Mouse (Mus musculus) heart, embryonic 11.5 days (tissue): ENCODE data around the gene Zbtb24. TPM values are rescaled to one million over a fixed set of nuclear protein-coding genes. Genes with fewer than 3 reads are reported as not detected.
"Not testable (repeated sequence)": the region's sequence is repeated elsewhere in the genome, so short reads cannot be mapped to it uniquely, and the experiment has no call there.

Source experiments
- ATAC-seq: fragments of 200-750 bp; cut with Nextera tagmentation; replicated peaks from 2 replicates; pipeline ENCODE4 v1.8.0; 2017; ENCODE audit warnings: moderate library complexity; ENCODE audit not compliant: insufficient number of reproducible peaks, low FRiP score, low TSS enrichment
- H3K27ac ChIP-seq: fragments of 300-500 bp; sonication (generic); 2 replicates; pipeline ENCODE4 v1.5.1; 2014; ENCODE audit warnings: mild to moderate bottlenecking, low read depth, low read length
- H3K27me3 ChIP-seq: fragments of 300-500 bp; sonication (generic); 2 replicates; pipeline ENCODE4 v1.6.1; 2014; ENCODE audit warnings: mild to moderate bottlenecking, low read length, mixed read lengths; ENCODE audit not compliant: control insufficient read depth, insufficient read depth
- H3K36me3 ChIP-seq: fragments of 300-500 bp; sonication (generic); 2 replicates; pipeline ENCODE4 v1.6.1; 2014; ENCODE audit warnings: mild to moderate bottlenecking, low read length, moderate library complexity, mixed read lengths; ENCODE audit not compliant: control insufficient read depth, insufficient read depth
- H3K4me1 ChIP-seq: fragments of 300-500 bp; sonication (generic); 2 replicates; pipeline ENCODE4 v1.6.1; 2014; ENCODE audit warnings: low read length; ENCODE audit not compliant: control insufficient read depth, insufficient read depth
- H3K4me2 ChIP-seq: fragments of 300-500 bp; sonication (generic); 2 replicates; pipeline ENCODE4 v1.6.1; 2014; ENCODE audit warnings: mild to moderate bottlenecking, moderate library complexity
- H3K4me3 ChIP-seq: fragments of 300-500 bp; sonication (generic); 2 replicates; pipeline ENCODE4 v1.5.1; 2014; ENCODE audit warnings: low read depth, low read length
- H3K9ac ChIP-seq: fragments of 300-500 bp; sonication (generic); 2 replicates; pipeline ENCODE4 v1.6.1; 2014; ENCODE audit warnings: mild to moderate bottlenecking, low read depth, low read length, moderate library complexity
- H3K9me3 ChIP-seq: fragments of 300-500 bp; sonication (generic); replicated peaks from 2 replicates; pipeline ENCODE4 v1.6.1; 2016; ENCODE audit warnings: low read length; ENCODE audit not compliant: control insufficient read depth
- WGBS: fragments of 180-500 bp; shearing (Covaris S2); extraction: QIAGEN DNeasy Blood & Tissue Kit; methylation state at CpG from one replicate; pipeline ENCODE4 v1.1.7; 2014; ENCODE audit not compliant: insufficient replicate concordance; 5-methylcytosine and 5-hydroxymethylcytosine counted together
- polyA plus RNA-seq: library from polyadenylated mRNA; unstranded; fragments of >200 nt; fragmentation: Nextera tagmentation; extraction: Ambion mirVana; gene quantifications from 2 replicates; pipeline ENCODE4 v1.2.1, GENCODE M21; 2014

The Zbtb24 gene
- 11.7 and 12.5 TPM in 2 replicates for polyA plus RNA-seq

DNA sequence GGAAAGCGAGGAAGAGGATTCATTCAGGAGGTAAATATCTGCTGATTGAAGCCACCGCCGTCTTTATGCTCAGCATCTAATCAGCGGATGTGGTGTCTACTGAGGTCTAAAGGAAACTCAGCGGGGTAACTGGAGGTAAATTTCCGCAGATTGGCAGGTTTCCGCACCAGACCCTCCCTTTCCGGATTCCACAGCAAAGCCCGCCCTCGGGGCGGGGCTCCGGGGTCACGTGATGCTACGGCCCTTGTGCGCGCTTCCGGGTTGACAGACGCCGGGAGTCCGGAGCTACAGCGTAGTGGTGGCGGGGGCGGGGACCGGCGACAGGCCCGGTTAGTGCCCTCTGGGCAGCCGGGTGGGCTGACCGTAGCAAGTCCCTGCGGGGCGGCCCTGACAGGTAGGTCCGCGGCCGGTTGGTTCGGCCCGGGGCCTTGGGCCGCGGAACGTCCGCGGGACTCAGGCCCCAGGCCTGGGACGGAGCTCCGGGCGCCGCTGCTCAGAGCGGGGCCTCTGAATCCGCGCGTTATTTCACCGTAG, at the start of gene Zbtb24:
Zbtb24 (plus strand) TSS at position 247 of the 534 bp plus-strand sequence.
- Histone ChIP-seq H3K4me3 (peak within 1 kb of the TSS; percentile 91), H3K27ac (peak within 1 kb of the TSS; percentile 80), H3K27me3 (no peaks in the 10 kb centered on the region), H3K4me1 (peaks cover 9% of the 10 kb centered on the region), H3K36me3 (peaks cover 10% of the 10 kb centered on the region), H3K9me3 (no peaks in the 10 kb centered on the region), H3K9ac (peak within 1 kb of the TSS; percentile 91), H3K4me2 (peak within 1 kb of the TSS; percentile 74)
- peak; percentile 95 for ATAC-seq
- WGBS = under 1% methylated on average over 49 of the region's 49 CpGs

DNA sequence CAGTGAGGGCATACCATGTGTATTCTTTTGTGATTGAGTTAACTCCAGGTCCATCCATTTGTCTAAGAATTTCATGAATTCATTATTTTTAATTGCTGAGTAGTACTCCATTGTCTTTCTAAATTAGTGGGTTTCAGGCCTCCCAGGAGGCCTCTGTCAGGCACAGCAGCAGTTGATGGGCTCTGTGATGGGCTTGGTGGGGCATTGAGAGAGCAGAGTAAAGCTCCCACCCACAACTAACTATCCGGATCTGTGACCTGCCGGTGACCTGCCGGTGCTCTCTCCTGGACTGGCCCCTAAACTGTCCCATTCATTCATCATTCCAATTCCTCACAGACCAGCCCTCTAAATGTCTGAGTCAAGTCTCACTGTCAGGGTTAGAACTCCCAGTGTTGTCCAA, 49.1 kb upstream of the Zbtb24 start:
- 82% methylated on average over 3 of the region's 3 CpGs for WGBS
- Histone ChIP-seq H3K4me2 (no peak overlapping the region), H3K9ac (no peak overlapping the region), H3K27me3 (no peaks in the 10 kb centered on the region), H3K4me1 (no peaks in the 10 kb centered on the region), H3K36me3 (no peaks in the 10 kb centered on the region), H3K9me3 (no peaks in the 10 kb centered on the region), H3K4me3 (no peak overlapping the region), H3K27ac (no peak overlapping the region)
- no peak for ATAC-seq

DNA sequence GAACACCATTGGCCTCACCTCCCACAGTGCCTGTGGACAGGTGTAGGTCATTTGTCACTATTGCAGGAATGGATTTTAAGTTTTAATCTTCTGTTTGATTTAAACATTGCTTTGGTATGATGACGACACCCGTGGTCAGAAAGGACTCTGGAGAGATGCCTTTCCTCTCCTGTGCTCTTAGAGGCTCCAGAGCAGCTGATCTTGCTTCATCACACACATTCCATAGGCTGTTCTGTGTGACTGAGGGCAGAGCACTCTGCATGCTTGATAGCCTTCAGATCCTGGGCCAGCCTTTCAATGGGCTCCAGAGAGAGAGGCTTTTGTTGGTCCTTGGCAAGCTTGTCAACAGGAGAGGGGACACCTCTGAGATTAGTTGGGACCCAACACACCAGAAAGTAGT, 46.8 kb upstream of the Zbtb24 start:
- 44% methylated on average over 2 of the region's 2 CpGs for WGBS
- no peak overlapping the region for H3K4me2 ChIP-seq
- no peaks in the 10 kb centered on the region for H3K4me1 ChIP-seq
- H3K27me3 ChIP-seq = no peaks in the 10 kb centered on the region
- no peak for ATAC-seq
- H3K36me3 ChIP-seq = no peaks in the 10 kb centered on the region
- H3K9me3 ChIP-seq = no peaks in the 10 kb centered on the region
- H3K9ac ChIP-seq = no peak overlapping the region
- H3K4me3 ChIP-seq = no peak overlapping the region
- H3K27ac ChIP-seq = no peak overlapping the region

GRCm38 (mm10) chr10:41403893-41404612, 46.1 kb upstream of the Zbtb24 start:
- no peak overlapping the region for H3K9ac ChIP-seq
- ATAC-seq = no peak
- WGBS = 37% methylated on average over 3 of the region's 3 CpGs

GRCm38 (mm10) chr10:41410176-41410575, 40.0 kb upstream of the Zbtb24 start:
- not testable (repeated sequence) for H3K4me1 ChIP-seq, H3K27me3 ChIP-seq, H3K4me2 ChIP-seq, ATAC-seq, H3K4me3 ChIP-seq, H3K27ac ChIP-seq, H3K36me3 ChIP-seq, H3K9me3 ChIP-seq, H3K9ac ChIP-seq
- 86% methylated on average over 4 of the region's 4 CpGs for WGBS

More at GRCm38 (mm10) chr10:41403893-41404612, 46.1 kb upstream of the Zbtb24 start:
- no peak overlapping the region for H3K4me2 ChIP-seq
- no peaks in the 10 kb centered on the region for H3K36me3 ChIP-seq
- H3K9me3 ChIP-seq = no peaks in the 10 kb centered on the region
- no peak overlapping the region for H3K27ac ChIP-seq
- H3K4me3 ChIP-seq = no peak overlapping the region
- H3K4me1 ChIP-seq = no peaks in the 10 kb centered on the region
- H3K27me3 ChIP-seq = no peaks in the 10 kb centered on the region

GRCm38 (mm10) chr10:41410821-41411220, 39.4 kb upstream of the Zbtb24 start:
- H3K27me3 ChIP-seq, ATAC-seq: not testable (repeated sequence)
- 89% methylated on average over 1 of the region's 1 CpGs for WGBS

DNA sequence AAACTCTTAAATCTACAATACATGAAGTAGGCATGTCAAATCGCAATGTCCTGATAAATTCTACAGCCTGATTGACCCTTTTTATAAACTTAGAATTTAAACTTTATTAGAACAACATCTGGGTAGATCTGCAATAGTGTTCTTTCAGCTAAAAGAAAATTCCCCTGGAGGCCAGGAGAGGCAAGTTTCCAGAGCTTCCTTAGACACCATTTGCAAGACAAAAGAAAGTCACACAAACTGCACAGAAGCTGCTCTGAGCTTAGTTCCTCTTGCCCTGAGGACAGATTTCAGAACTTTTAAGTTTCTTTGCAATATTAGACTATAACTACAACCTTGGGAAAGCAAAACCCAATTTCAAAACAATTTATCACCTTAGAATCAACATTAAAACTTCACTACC, 36.7 kb upstream of the Zbtb24 start:
- not testable (repeated sequence) for H3K4me2 ChIP-seq, H3K4me3 ChIP-seq, H3K27me3 ChIP-seq, ATAC-seq, H3K9me3 ChIP-seq, H3K4me1 ChIP-seq, H3K9ac ChIP-seq, H3K36me3 ChIP-seq, H3K27ac ChIP-seq
- 72% methylated on average over 1 of the region's 1 CpGs for WGBS

More at GRCm38 (mm10) chr10:41410821-41411220, 39.4 kb upstream of the Zbtb24 start:
- not testable (repeated sequence) for H3K36me3 ChIP-seq, H3K4me1 ChIP-seq, H3K4me3 ChIP-seq, H3K9me3 ChIP-seq, H3K9ac ChIP-seq, H3K4me2 ChIP-seq, H3K27ac ChIP-seq

- H3K9me3 ChIP-seq, H3K4me1 ChIP-seq, H3K27me3 ChIP-seq, ATAC-seq, H3K27ac ChIP-seq, H3K36me3 ChIP-seq, H3K4me2 ChIP-seq, H3K9ac ChIP-seq, H3K4me3 ChIP-seq: not testable (repeated sequence)
- WGBS = 85% methylated on average over 2 of the region's 2 CpGs
These were observed 34.8 kb upstream of the Zbtb24 start for GRCm38 (mm10) chr10:41415368-41415767.
